Mouse (Mus musculus) right cerebral cortex, adult 2 months (tissue): ENCODE data around the gene Derl3.

Source experiments
- DNase-seq, 2 experiments: peaks; one replicate each; pipeline ENCODE4 v3.0.0; 2021 to 2022; ENCODE audit warnings: low spot score in 2 of 2

Derl3 gene

GRCm38 (mm10) chr10:75913013-75913589 is 19.9 kb downstream of the Derl3 start:
- no peak for DNase-seq

DNA sequence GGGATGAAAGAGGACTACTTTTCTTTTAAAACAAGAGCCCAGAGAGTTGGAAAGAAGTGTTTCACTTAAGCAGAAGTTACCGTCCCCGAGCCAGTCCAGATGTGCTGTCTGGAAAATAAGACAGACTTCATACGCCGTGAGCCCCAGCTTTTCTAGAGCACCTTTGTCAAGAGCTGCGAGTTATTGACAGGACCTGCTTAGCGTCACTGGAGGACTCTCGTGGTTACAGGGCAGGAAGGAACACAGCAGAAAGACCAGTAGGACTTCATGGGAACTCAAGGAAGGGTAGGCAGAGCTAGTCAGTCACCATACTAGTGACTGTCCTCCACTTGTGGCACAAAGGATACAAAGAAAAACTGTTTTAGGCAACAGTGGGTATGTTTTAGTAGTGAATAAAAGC is 22.3 kb downstream of the Derl3 start:
- no peak for DNase-seq

GRCm38 (mm10) chr10:75916840-75917239 is 23.6 kb downstream of the Derl3 start:
- DNase-seq = no peak

GRCm38 (mm10) chr10:75919026-75919425 is 25.8 kb downstream of the Derl3 start:
- DNase-seq = no peak

GRCm38 (mm10) chr10:75921026-75921725 is 28.0 kb downstream of the Derl3 start, which contains the start of gene Smarcb1:
Gene Smarcb1, minus strand, starts transcription at chr10:75921617.
- peak; percentile 94 to 98 for DNase-seq

DNA sequence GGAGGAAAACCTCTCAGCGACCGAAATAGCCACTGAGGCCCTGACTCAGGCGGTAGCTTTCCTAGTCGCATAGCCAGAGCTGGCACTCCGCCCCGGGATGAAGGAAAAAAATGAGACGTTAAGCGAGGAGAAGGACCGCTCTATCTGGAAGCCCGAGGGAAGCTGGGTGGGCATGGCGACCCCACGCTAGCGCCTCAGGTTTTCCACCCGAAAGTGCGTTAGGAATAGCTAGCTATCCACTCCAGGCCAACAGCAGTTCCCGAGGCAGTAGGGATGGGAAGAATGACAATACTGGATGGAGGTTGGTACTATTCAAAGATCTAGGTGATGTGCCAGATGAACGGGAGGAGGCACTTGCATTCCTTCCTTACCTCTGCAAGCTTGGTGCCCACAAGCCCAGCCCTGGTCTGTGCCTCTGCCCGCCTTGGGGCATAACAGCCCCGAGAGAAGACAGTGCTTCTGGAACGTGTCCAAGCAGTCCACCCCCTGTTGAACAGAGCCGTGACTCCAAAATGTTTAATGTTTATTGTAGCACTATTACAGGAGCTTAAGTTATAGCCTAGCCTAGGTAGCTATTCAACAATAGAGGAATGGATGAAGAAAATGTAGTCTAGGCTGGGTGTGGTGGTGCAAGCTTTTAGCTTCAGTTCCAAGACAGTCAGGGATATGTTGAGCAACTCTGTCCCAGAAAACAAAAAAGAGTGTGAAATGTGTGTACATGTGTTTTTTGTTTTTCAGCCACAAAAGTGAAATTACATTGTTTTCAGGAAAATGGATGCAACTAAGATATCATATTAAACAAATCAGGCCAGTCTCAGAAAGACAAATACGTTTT is 28.7 kb downstream of the Derl3 start:
- DNase-seq = peak in 1 of 2 experiments; percentile 32

GRCm38 (mm10) chr10:75924324-75924723 is 31.1 kb downstream of the Derl3 start:
- no peak for DNase-seq

DNA sequence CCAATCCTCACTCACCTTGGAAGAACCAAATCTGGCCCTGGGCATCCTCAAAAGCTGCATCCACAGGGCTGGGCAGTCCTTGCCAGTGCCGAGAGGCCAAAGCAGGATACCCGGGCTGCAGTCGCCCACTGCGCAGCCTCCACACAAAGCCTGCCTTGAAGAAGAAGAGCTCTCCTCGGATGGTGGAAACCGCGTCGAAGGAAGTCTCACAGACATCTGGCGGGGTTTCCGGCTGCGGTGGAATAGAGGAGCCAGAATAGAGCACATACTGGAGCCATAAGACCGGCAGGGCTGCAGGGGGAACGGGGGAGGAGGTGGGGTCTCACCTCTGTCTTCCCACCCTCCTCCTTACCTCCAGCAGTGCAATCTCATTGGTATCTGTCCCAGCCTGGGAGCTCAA is 33.2 kb downstream of the Derl3 start:
- DNase-seq = no peak

DNA sequence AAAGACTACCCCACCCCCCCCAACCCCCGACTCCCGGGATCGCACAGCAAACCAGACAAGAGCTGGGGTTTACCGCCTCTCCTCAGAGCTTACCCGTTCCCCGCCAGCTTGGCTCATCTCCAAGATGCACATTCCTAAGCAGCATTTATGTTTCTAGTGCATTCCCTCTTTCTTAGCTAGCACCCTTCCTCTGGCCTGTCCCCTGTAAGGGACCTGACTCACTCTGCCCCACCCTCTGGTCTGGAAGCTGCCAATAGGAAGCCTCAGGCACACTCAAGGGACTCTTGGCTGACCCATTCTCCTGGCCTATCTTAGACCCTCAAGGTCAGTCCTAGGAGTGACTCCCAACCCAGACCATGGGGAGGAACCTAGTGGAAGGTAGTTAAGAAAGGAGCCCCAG is 37.1 kb downstream of the Derl3 start:
- DNase-seq = no peak

DNA sequence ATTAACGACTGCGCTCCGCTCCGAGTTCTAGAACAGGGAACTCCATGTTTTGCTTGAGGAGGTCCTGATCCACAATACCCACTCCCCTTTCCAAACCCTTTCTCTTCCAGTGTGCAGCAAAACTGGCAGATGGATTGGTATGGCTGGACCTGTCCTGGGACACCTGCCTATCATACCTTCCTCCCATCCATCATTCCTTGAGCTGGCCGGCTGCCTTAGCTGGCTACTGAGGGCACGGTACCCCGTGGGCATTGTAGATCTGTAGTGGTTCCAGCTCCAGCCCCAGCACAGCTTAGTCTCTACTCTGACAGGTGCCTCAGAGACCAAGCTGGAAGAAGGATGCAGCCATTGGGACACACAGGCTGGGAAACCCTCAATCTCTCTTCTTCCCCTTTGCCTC is 38.1 kb downstream of the Derl3 start:
- DNase-seq = no peak

- DNase-seq = no peak
Observed at GRCm38 (mm10) chr10:75932081-75932678, 39.0 kb downstream of the Derl3 start.

GRCm38 (mm10) chr10:75932891-75933290 is 39.7 kb downstream of the Derl3 start, which contains the start of gene Chchd10:
Gene Chchd10, plus strand, starts transcription at chr10:75933130.
- DNase-seq = no peak

DNA sequence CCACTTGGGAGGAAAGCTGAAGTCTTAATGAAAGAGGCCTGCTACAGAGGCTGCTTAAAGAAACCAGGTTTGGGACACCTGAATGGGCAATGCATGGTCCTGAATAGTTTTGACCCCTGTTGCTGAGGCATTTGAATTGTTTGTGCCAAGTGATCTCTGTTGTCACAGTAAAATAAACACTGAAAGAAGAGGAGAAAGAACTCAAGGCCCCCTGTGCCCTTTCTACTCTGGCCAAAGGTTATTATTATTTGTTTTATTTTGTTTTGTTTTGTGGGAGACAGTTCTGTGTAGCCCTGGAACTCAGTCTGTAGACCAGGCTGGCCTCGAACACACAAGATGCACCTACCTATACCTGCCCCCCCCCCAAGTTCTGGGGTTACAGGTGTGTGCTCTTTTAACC is 41.8 kb downstream of the Derl3 start:
- DNase-seq = no peak

DNA sequence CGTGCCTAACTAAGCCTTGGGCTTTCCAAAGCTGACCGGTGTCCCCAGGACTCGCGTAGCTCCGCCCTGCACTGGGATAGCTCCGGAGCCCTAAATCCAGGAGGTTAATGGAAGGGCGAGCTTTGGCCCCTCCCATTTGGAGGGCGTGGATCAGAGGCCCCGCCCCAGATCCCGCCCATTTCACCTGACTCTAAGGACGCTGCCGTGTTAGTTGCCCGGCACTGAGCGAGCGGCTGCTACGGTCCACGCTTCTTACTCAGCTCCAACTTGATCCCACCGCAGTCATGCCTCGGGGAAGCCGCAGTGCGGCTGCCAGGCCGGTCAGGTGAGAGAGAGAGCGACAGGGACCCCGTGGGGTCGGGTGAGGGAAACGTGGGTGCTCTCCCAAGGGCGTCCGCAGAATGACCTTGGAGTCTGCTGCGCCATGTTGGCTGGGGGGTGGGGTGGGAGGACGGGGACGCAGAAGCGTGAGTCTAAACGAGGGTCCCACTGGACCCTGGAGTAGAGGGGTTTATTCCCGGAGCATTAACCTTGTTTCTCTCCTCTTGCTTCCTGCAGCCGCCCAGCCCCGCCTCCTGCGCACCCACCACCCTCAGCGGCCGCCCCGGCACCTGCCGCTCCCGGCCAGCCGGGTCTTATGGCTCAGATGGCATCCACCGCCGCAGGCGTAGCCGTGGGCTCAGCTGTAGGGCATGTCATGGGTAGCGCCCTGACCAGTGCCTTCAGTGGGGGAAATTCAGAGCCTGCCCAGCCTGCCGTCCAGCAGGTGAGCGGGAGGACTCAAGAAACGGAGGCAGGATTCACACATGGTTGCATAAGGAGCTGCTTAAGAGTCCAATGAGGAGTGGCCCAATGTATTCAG is 42.7 kb downstream of the Derl3 start, which contains the start of gene Mmp11:
Gene Mmp11 (minus strand): TSS at position 817 of the 862 bp plus-strand sequence.
- DNase-seq = peak; percentile 72 to 79

GRCm38 (mm10) chr10:75936909-75937667 is 43.9 kb downstream of the Derl3 start:
- no peak for DNase-seq

- DNase-seq = no peak
Observed at GRCm38 (mm10) chr10:75937851-75938643, 44.8 kb downstream of the Derl3 start.

- DNase-seq = peak; percentile 46 to 53
Observed at GRCm38 (mm10) chr10:75939481-75940234, 46.4 kb downstream of the Derl3 start.

DNA sequence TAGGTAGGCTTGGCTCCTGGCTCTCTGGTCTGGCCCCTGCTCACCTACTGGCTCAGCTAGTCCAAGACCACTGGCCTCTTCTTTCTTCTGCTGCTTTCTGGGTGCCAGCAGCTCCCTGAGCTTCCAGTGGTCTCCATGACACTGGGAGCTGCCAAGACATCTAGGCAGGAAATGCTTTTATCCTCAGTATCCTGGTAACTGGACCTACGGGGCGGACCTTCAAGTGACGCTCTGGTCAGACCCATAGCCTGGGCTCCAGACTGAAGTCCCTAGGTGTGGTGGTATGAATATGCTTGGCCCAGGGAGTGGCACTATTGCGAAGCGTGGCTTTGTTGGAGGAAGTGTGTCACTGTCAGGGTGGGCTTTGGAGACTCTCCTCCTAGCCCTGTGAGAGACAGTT is 47.3 kb downstream of the Derl3 start, which contains the start of gene Gm867:
Gene Gm867 (minus strand): TSS at position 153 of the 400 bp plus-strand sequence.
- no peak for DNase-seq
